Mouse (Mus musculus) bone marrow macrophage, adult 2 months (primary cell): ENCODE results near the gene Lrrc66.

Experiments used
- CTCF ChIP-seq: IDR thresholded peaks from 2 replicates; pipeline ENCODE4 v1.5.1; 2012; ENCODE audit warnings: low read depth, mild to moderate bottlenecking, low read length, moderate library complexity
- POLR2A ChIP-seq: IDR thresholded peaks from 2 replicates; pipeline ENCODE4 v1.6.1; 2012; ENCODE audit warnings: mild to moderate bottlenecking, low read depth, low read length, borderline replicate concordance

DNA sequence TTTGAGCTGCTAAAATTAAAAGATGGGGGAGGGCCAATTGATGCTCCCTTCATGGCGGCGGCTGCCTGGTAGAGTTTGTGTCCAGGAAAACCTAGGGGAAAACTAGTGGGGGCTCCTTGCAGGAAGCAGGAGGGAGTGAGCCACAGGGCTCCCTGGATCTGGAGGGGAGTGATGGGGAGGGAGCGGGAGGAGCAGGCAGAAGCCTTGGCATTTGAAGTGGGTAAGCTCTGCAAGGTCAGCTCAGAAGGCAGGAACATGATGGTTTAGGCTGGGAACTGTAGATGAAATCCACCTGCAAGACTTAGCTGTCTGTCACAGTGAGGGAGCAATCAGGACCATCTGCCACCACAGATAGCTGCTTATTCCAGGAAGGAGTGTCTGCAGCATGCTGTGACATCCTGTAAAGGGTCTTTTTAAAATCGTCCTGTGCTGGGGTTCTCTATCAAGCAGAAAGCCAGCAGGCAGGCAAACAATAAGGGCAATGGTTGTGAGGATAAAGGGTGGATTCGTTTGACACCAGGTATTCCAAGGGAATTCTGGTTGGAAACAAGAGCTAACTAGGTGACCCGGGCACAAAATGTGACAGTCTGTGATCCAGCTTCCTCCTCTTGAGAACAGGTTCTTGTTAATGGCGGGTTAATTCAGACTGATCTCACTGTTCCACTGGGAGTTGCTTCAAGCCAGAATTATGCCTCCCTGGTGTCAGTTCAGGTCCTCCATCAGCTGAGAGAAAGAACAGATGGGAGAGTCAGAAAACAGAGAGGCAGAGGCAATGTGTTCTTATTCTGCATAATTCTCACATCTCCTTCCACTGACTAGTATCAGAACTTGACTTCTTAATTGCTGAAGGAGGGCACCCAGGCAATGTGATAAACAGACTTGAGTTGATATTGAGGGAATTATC, 46.9 kb downstream of the Lrrc66 start:
- TF ChIP-seq POLR2A (no peak), CTCF (no peak)
